Mouse (Mus musculus) intestine, embryonic 15.5 days (tissue): ENCODE data around the gene Gpr61. TPM values are rescaled to one million over a fixed set of nuclear protein-coding genes. Genes with fewer than 3 reads are reported as not detected.
A peak's percentile ranks its signal among the peaks of the same experiment; 100 is the strongest.

Experiments
- ATAC-seq: fragments of 200-750 bp; cut with Nextera tagmentation; 2 replicates; pipeline ENCODE4 v1.8.0; 2017; ENCODE audit warnings: moderate TSS enrichment, moderate library complexity
- H3K27ac ChIP-seq: fragments of 300-500 bp; sonication (generic); 2 replicates; pipeline ENCODE4 v1.5.1; 2015; ENCODE audit warnings: mild to moderate bottlenecking, inconsistent platforms
- H3K27me3 ChIP-seq: fragments of 300-500 bp; sonication (generic); replicated peaks from 2 replicates; pipeline ENCODE4 v1.6.1; 2015; ENCODE audit warnings: inconsistent platforms
- H3K36me3 ChIP-seq: fragments of 300-500 bp; sonication (generic); 2 replicates; pipeline ENCODE4 v1.6.1; 2015; ENCODE audit warnings: inconsistent platforms
- H3K4me1 ChIP-seq: fragments of 300-500 bp; sonication (generic); replicated peaks from 2 replicates; pipeline ENCODE4 v1.6.1; 2015; ENCODE audit warnings: inconsistent platforms
- H3K4me2 ChIP-seq: fragments of 300-500 bp; sonication (generic); replicated peaks from 2 replicates; pipeline ENCODE4 v1.6.1; 2015; ENCODE audit warnings: mild to moderate bottlenecking, inconsistent platforms
- H3K4me3 ChIP-seq: fragments of 300-500 bp; sonication (generic); replicated peaks from 2 replicates; pipeline ENCODE4 v1.5.1; 2015; ENCODE audit warnings: inconsistent platforms
- H3K9ac ChIP-seq: fragments of 300-500 bp; sonication (generic); 2 replicates; pipeline ENCODE4 v1.6.1; 2015; ENCODE audit warnings: inconsistent platforms
- H3K9me3 ChIP-seq: fragments of 300-500 bp; sonication (generic); 2 replicates; pipeline ENCODE4 v1.6.1; 2016; ENCODE audit warnings: inconsistent platforms
- WGBS: fragments of 180-500 bp; shearing (Covaris S2); methylation state at CpG from one replicate; pipeline ENCODE4 v1.1.7; 2015; 5-methylcytosine and 5-hydroxymethylcytosine counted together
- polyA plus RNA-seq: library from polyadenylated mRNA; unstranded; fragments of >200 nt; fragmentation: Nextera tagmentation; extraction: Ambion mirVana; gene quantifications from 2 replicates; pipeline ENCODE4 v1.2.1, GENCODE M21; 2015

Gpr61 gene
- polyA plus RNA-seq: 0.15 and 0.21 TPM in 2 replicates

GRCm38 (mm10) chr3:108154656-108155055, at the start of gene Gpr61:
Gene Gpr61 (minus strand): TSS chr3:108154882.
- no peak for ATAC-seq
- Histone ChIP-seq H3K27me3 (no peaks in the 10 kb centered on the region), H3K9ac (no peak within 1 kb of the TSS)

GRCm38 (mm10) chr3:108204470-108204869, 49.8 kb upstream of the Gpr61 start:
- ATAC-seq: no peak
- H3K27me3 ChIP-seq: no peaks in the 10 kb centered on the region
- no peak overlapping the region for H3K9ac ChIP-seq
- H3K4me3 ChIP-seq: no peak overlapping the region
- no peak overlapping the region for H3K27ac ChIP-seq
- peaks cover 16% of the 10 kb centered on the region for H3K36me3 ChIP-seq
- 86% methylated on average over 11 of the region's 11 CpGs for WGBS
- no peaks in the 10 kb centered on the region for H3K9me3 ChIP-seq
- H3K4me2 ChIP-seq: no peak overlapping the region
- H3K4me1 ChIP-seq: peaks cover 27% of the 10 kb centered on the region

More at GRCm38 (mm10) chr3:108154656-108155055, at the start of gene Gpr61:
- Histone ChIP-seq H3K27ac (no peak within 1 kb of the TSS), H3K4me1 (0 out of 2 replicates have a peak, but pooled peaks cover 3% of the 10 kb centered on the region), H3K4me2 (no peak within 1 kb of the TSS), H3K9me3 (no peaks in the 10 kb centered on the region), H3K36me3 (no peaks in the 10 kb centered on the region), H3K4me3 (no peak within 1 kb of the TSS)
- 45% methylated on average over 4 of the region's 4 CpGs for WGBS

- Histone ChIP-seq H3K4me1 (peaks cover 20% of the 10 kb centered on the region), H3K27me3 (no peaks in the 10 kb centered on the region), H3K4me3 (no peak overlapping the region), H3K9me3 (no peaks in the 10 kb centered on the region), H3K4me2 (no peak overlapping the region), H3K27ac (no peak overlapping the region), H3K36me3 (peaks cover 16% of the 10 kb centered on the region), H3K9ac (no peak overlapping the region)
- 82% methylated on average over 11 of the region's 11 CpGs for WGBS
- no peak for ATAC-seq
Observed at GRCm38 (mm10) chr3:108203621-108204325, 49.1 kb upstream of the Gpr61 start.

- peaks cover 16% of the 10 kb centered on the region for H3K36me3 ChIP-seq
- no peak for ATAC-seq
- H3K4me1 ChIP-seq: peaks cover 15% of the 10 kb centered on the region
Observed at GRCm38 (mm10) chr3:108203212-108203611, 48.5 kb upstream of the Gpr61 start.

GRCm38 (mm10) chr3:108202506-108202905, 47.8 kb upstream of the Gpr61 start:
- H3K9me3 ChIP-seq: no peaks in the 10 kb centered on the region
- H3K27ac ChIP-seq: no peak overlapping the region; the same call in 1 of the 2 replicates
- peaks cover 12% of the 10 kb centered on the region for H3K4me1 ChIP-seq
- no peak overlapping the region for H3K9ac ChIP-seq
- ATAC-seq: no peak
- peaks cover 13% of the 10 kb centered on the region for H3K36me3 ChIP-seq
- no peaks in the 10 kb centered on the region for H3K27me3 ChIP-seq
- H3K4me3 ChIP-seq: no peak overlapping the region
- no peak overlapping the region for H3K4me2 ChIP-seq

More at GRCm38 (mm10) chr3:108203212-108203611, 48.5 kb upstream of the Gpr61 start:
- no peak overlapping the region for H3K27ac ChIP-seq
- 94% methylated on average over 13 of the region's 13 CpGs for WGBS
- no peaks in the 10 kb centered on the region for H3K27me3 ChIP-seq
- H3K4me3 ChIP-seq: no peak overlapping the region
- no peaks in the 10 kb centered on the region for H3K9me3 ChIP-seq
- H3K9ac ChIP-seq: no peak overlapping the region
- H3K4me2 ChIP-seq: no peak overlapping the region

- H3K36me3 ChIP-seq: peaks cover 9% of the 10 kb centered on the region; the same call in 1 of the 2 replicates
- peak within 1 kb of the TSS; percentile 69 for H3K4me2 ChIP-seq
- peaks cover 16% of the 10 kb centered on the region for H3K4me1 ChIP-seq
- peak; percentile 97 for ATAC-seq
- WGBS: 2% methylated on average over 44 of the region's 44 CpGs
- no peaks in the 10 kb centered on the region for H3K9me3 ChIP-seq
- H3K27me3 ChIP-seq: no peaks in the 10 kb centered on the region
- peak within 1 kb of the TSS; percentile 64 for H3K4me3 ChIP-seq
- peak within 1 kb of the TSS; percentile 91 for H3K27ac ChIP-seq
- H3K9ac ChIP-seq: peak within 1 kb of the TSS; percentile 57
Observed at GRCm38 (mm10) chr3:108200329-108201323, 45.9 kb upstream of the Gpr61 start, which contains the start of gene Cyb561d1. Gene Cyb561d1 (minus strand): TSS chr3:108201212.

- no peak overlapping the region for H3K27ac ChIP-seq
- peaks cover 16% of the 10 kb centered on the region for H3K4me1 ChIP-seq
- no peak for ATAC-seq
- WGBS: 96% methylated on average over 6 of the region's 6 CpGs
- peaks cover 9% of the 10 kb centered on the region; the same call in 1 of the 2 replicates for H3K36me3 ChIP-seq
- H3K27me3 ChIP-seq: no peaks in the 10 kb centered on the region
- 0 out of 2 replicates have a peak overlapping the region, but pooled peaks have one; percentile 64 for H3K4me3 ChIP-seq
- H3K9me3 ChIP-seq: no peaks in the 10 kb centered on the region
- no peak overlapping the region for H3K9ac ChIP-seq
- H3K4me2 ChIP-seq: peak overlapping the region; percentile 69; the same call in 1 of the 2 replicates
Observed at GRCm38 (mm10) chr3:108199231-108199630, 44.5 kb upstream of the Gpr61 start.

GRCm38 (mm10) chr3:108197066-108197497, 42.4 kb upstream of the Gpr61 start:
- Histone ChIP-seq H3K4me3 (no peak overlapping the region), H3K4me2 (peak overlapping the region; percentile 9; the same call in 1 of the 2 replicates), H3K9me3 (no peaks in the 10 kb centered on the region), H3K4me1 (peaks cover 20% of the 10 kb centered on the region), H3K36me3 (no peaks in the 10 kb centered on the region), H3K27me3 (no peaks in the 10 kb centered on the region), H3K9ac (no peak overlapping the region), H3K27ac (peak overlapping the region; percentile 36; the same call in 1 of the 2 replicates)
- WGBS: 18% methylated on average over 14 of the region's 14 CpGs
- ATAC-seq: no peak

- no peaks in the 10 kb centered on the region for H3K27me3 ChIP-seq
- H3K4me3 ChIP-seq: no peak overlapping the region
- 80% methylated on average over 7 of the region's 7 CpGs for WGBS
- H3K4me2 ChIP-seq: no peak overlapping the region
- H3K9ac ChIP-seq: no peak overlapping the region
- peaks cover 20% of the 10 kb centered on the region for H3K4me1 ChIP-seq
- H3K27ac ChIP-seq: no peak overlapping the region
- ATAC-seq: no peak
- no peaks in the 10 kb centered on the region for H3K9me3 ChIP-seq
- no peaks in the 10 kb centered on the region for H3K36me3 ChIP-seq
Observed at GRCm38 (mm10) chr3:108195941-108196590, 41.4 kb upstream of the Gpr61 start.

- Histone ChIP-seq H3K9ac (no peak overlapping the region), H3K4me1 (peaks cover 20% of the 10 kb centered on the region), H3K36me3 (no peaks in the 10 kb centered on the region), H3K27me3 (no peaks in the 10 kb centered on the region), H3K4me3 (no peak overlapping the region), H3K27ac (no peak overlapping the region), H3K9me3 (no peaks in the 10 kb centered on the region), H3K4me2 (no peak overlapping the region)
- 88% methylated on average over 4 of the region's 4 CpGs for WGBS
- ATAC-seq: no peak
Observed at GRCm38 (mm10) chr3:108195287-108195686, 40.6 kb upstream of the Gpr61 start.

- H3K4me2 ChIP-seq: no peak overlapping the region
- H3K4me3 ChIP-seq: no peak overlapping the region
- H3K9me3 ChIP-seq: no peaks in the 10 kb centered on the region
- no peak for ATAC-seq
- H3K9ac ChIP-seq: no peak overlapping the region
- 45% methylated on average over 4 of the region's 4 CpGs for WGBS
- H3K4me1 ChIP-seq: peaks cover 26% of the 10 kb centered on the region
- no peak overlapping the region for H3K27ac ChIP-seq
- H3K27me3 ChIP-seq: no peaks in the 10 kb centered on the region
- no peaks in the 10 kb centered on the region for H3K36me3 ChIP-seq
Observed at GRCm38 (mm10) chr3:108193686-108194085, 39.0 kb upstream of the Gpr61 start.
